Mouse (Mus musculus): ENCODE results near the gene Rln3. TPM values are rescaled to one million over a fixed set of nuclear protein-coding genes. Genes with fewer than 3 reads are reported as not detected.
A peak's percentile ranks its signal among the peaks of the same experiment; 100 is the strongest.

The Rln3 gene
- polyA plus RNA-seq, 1 experiment from 2014 or later: not detected

DNA sequence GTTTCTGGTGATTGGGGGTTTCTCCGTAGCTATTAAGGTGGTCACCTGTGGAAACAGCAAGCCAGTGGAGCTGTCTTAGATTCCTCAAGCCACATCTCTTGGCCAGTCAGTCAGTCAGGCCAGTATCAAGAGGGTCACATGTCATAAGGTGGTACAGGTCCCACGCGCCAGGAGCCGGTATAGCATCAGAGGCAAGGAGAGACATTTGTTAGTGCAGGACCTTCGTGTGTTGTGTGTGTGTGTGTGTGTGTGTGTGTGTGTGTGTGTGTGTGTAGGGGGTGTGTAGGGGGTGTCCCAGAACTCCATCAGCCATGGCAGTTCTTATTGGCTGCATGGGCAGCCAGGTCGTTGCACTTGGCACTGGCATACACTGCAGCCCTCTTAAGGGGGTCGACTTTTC, 23.1 kb upstream of the Rln3 start:
- peaks cover 38% of the 10 kb centered on the region for H3K4me1 ChIP-seq (replicated peaks; ENCODE audit: insufficient read depth, low read length)
- H3K27ac ChIP-seq: no peak overlapping the region; the same call in 1 of the 2 replicates
- H3K36me3 ChIP-seq (ENCODE audit: insufficient read depth, low read length): no peaks in the 10 kb centered on the region
- peak overlapping the region; percentile 56 for H3K4me2 ChIP-seq (ENCODE audit: low read length)
- H3K27me3 ChIP-seq (ENCODE audit: insufficient read depth, low read length): no peaks in the 10 kb centered on the region
- WGBS: 64% methylated on average over 7 of the region's 7 CpGs
- no peak for TF ChIP-seq CTCF (IDR thresholded peaks at IDR 0.05; ENCODE audit: low read depth)
- DNase-seq (ENCODE audit: low spot score) (no peak), ATAC-seq (replicated peaks; ENCODE audit: low FRiP score, low read depth) (no peak)
- no peaks in the 10 kb centered on the region for H3K9me3 ChIP-seq (replicated peaks; ENCODE audit: low read length)
- H3K4me3 ChIP-seq (replicated peaks; ENCODE audit: low read depth, low read length): no peak overlapping the region
- peak overlapping the region; percentile 92; the same call in 1 of the 2 replicates for H3K9ac ChIP-seq (ENCODE audit: low read depth, low read length)

- Histone ChIP-seq H3K4me3 (replicated peaks; ENCODE audit: low read depth, low read length) (peak overlapping the region; percentile 96), H3K4me2 (ENCODE audit: low read length) (peak overlapping the region; percentile 56), H3K27me3 (ENCODE audit: insufficient read depth, low read length) (no peaks in the 10 kb centered on the region), H3K9me3 (replicated peaks; ENCODE audit: low read length) (no peaks in the 10 kb centered on the region), H3K27ac (peak overlapping the region; percentile 94), H3K9ac (ENCODE audit: low read depth, low read length) (peak overlapping the region; percentile 92), H3K4me1 (replicated peaks; ENCODE audit: insufficient read depth, low read length) (peaks cover 32% of the 10 kb centered on the region), H3K36me3 (ENCODE audit: insufficient read depth, low read length) (no peaks in the 10 kb centered on the region)
- ATAC-seq (replicated peaks; ENCODE audit: low FRiP score, low read depth): peak; percentile 75
- no peak for TF ChIP-seq CTCF (IDR thresholded peaks at IDR 0.05; ENCODE audit: low read depth)
- under 1% methylated on average over 44 of the region's 58 CpGs for WGBS
- peak; percentile 94 for DNase-seq (ENCODE audit: low spot score)
Measured at GRCm38 (mm10) chr8:84067047-84067573, 22.3 kb upstream of the Rln3 start.

GRCm38 (mm10) chr8:84066291-84066930, 21.6 kb upstream of the Rln3 start, which contains the start of gene Rfx1:
TSS of gene Rfx1 (plus strand) at chr8:84066834.
- peak; percentile 100 for DNase-seq (ENCODE audit: low spot score)
- H3K4me1 ChIP-seq (replicated peaks; ENCODE audit: insufficient read depth, low read length): peaks cover 28% of the 10 kb centered on the region
- H3K27ac ChIP-seq: peak within 1 kb of the TSS; percentile 94
- H3K4me3 ChIP-seq (replicated peaks; ENCODE audit: low read depth, low read length): peak within 1 kb of the TSS; percentile 96
- H3K9me3 ChIP-seq (replicated peaks; ENCODE audit: low read length): no peaks in the 10 kb centered on the region
- H3K27me3 ChIP-seq (ENCODE audit: insufficient read depth, low read length): no peaks in the 10 kb centered on the region
- peak; percentile 98 for ATAC-seq (replicated peaks; ENCODE audit: low FRiP score, low read depth)
- peak within 1 kb of the TSS; percentile 71 for H3K4me2 ChIP-seq (ENCODE audit: low read length)
- H3K9ac ChIP-seq (ENCODE audit: low read depth, low read length): peak within 1 kb of the TSS; percentile 92
- WGBS: under 1% methylated on average over 51 of the region's 51 CpGs
- H3K36me3 ChIP-seq (ENCODE audit: insufficient read depth, low read length): no peaks in the 10 kb centered on the region
- TF ChIP-seq CTCF (IDR thresholded peaks at IDR 0.05; ENCODE audit: low read depth): 0 out of 2 replicates have a peak, but pooled peaks have one; percentile 23

GRCm38 (mm10) chr8:84065457-84066072, 20.8 kb upstream of the Rln3 start:
- peak overlapping the region; percentile 41 for H3K4me3 ChIP-seq (replicated peaks; ENCODE audit: low read depth, low read length)
- H3K27ac ChIP-seq: peak overlapping the region; percentile 70
- ATAC-seq (replicated peaks; ENCODE audit: low FRiP score, low read depth) (no peak), DNase-seq (ENCODE audit: low spot score) (peak; percentile 27)
- H3K4me1 ChIP-seq (replicated peaks; ENCODE audit: insufficient read depth, low read length): peaks cover 24% of the 10 kb centered on the region
- 24% methylated on average over 5 of the region's 5 CpGs for WGBS
- no peaks in the 10 kb centered on the region for H3K9me3 ChIP-seq (replicated peaks; ENCODE audit: low read length)
- peak overlapping the region; percentile 71 for H3K4me2 ChIP-seq (ENCODE audit: low read length)
- peak overlapping the region; percentile 49; the same call in 1 of the 2 replicates for H3K9ac ChIP-seq (ENCODE audit: low read depth, low read length)
- TF ChIP-seq CTCF (IDR thresholded peaks at IDR 0.05; ENCODE audit: low read depth): no peak
- H3K27me3 ChIP-seq (ENCODE audit: insufficient read depth, low read length): no peaks in the 10 kb centered on the region
- no peaks in the 10 kb centered on the region for H3K36me3 ChIP-seq (ENCODE audit: insufficient read depth, low read length)

- peaks cover 24% of the 10 kb centered on the region for H3K4me1 ChIP-seq (replicated peaks; ENCODE audit: insufficient read depth, low read length)
- peak within 1 kb of the TSS; percentile 71 for H3K4me2 ChIP-seq (ENCODE audit: low read length)
- no peak for TF ChIP-seq CTCF (IDR thresholded peaks at IDR 0.05; ENCODE audit: low read depth)
- no peaks in the 10 kb centered on the region for H3K36me3 ChIP-seq (ENCODE audit: insufficient read depth, low read length)
- ATAC-seq (replicated peaks; ENCODE audit: low FRiP score, low read depth) (no peak), DNase-seq (ENCODE audit: low spot score) (no peak)
- H3K9me3 ChIP-seq (replicated peaks; ENCODE audit: low read length): no peaks in the 10 kb centered on the region
- 100% methylated on average over 1 of the region's 1 CpGs for WGBS
- H3K9ac ChIP-seq (ENCODE audit: low read depth, low read length): peak within 1 kb of the TSS; percentile 49; the same call in 1 of the 2 replicates
- H3K4me3 ChIP-seq (replicated peaks; ENCODE audit: low read depth, low read length): peak within 1 kb of the TSS; percentile 41
- H3K27me3 ChIP-seq (ENCODE audit: insufficient read depth, low read length): no peaks in the 10 kb centered on the region
- peak within 1 kb of the TSS; percentile 70 for H3K27ac ChIP-seq
Measured at GRCm38 (mm10) chr8:84065037-84065436, 20.2 kb upstream of the Rln3 start, which contains the start of gene Gm10643. TSS of gene Gm10643 (minus strand) at chr8:84065137.

DNA sequence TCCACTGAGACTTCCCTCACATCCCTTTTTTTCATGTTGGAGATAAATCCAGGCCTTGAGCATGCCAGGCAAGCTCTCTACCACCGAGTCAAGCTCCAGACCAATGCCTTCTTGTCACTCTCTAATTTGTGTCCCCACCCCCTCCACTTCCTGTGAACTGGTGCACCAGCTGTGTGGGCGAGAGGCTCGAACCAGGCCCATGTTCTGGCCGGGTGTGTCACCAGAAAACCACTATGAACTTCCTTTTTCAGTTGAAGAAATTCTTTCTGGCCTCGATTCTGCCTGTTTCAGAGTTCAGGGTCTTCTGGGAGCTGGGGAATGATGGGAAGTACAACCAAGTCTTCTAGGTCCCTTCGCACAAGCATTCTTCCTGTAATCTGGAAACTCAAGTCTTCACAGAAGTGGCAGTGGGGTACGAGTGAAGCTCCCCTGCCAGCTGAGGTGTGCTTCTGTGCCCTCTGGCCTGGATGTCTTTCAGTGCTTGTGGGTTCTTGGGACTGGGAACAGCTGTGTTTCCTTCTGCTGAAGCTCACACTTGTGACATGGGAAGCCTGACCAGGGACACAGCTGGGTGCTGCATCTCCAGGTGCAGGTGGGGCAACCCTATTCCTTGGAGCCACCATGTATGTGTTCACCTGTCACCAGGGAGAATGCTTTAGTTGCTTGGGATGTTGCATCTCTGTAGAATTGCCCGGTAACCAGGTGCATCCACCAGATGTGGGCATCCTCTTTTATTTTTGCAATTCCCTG, 19.2 kb upstream of the Rln3 start:
- Histone ChIP-seq H3K9me3 (replicated peaks; ENCODE audit: low read length) (no peaks in the 10 kb centered on the region), H3K27ac (no peak overlapping the region), H3K9ac (ENCODE audit: low read depth, low read length) (no peak overlapping the region), H3K4me1 (replicated peaks; ENCODE audit: insufficient read depth, low read length) (peaks cover 15% of the 10 kb centered on the region), H3K36me3 (ENCODE audit: insufficient read depth, low read length) (no peaks in the 10 kb centered on the region), H3K4me2 (ENCODE audit: low read length) (no peak overlapping the region), H3K4me3 (replicated peaks; ENCODE audit: low read depth, low read length) (no peak overlapping the region), H3K27me3 (ENCODE audit: insufficient read depth, low read length) (no peaks in the 10 kb centered on the region)
- TF ChIP-seq CTCF (IDR thresholded peaks at IDR 0.05; ENCODE audit: low read depth): no peak
- DNase-seq (ENCODE audit: low spot score) (no peak), ATAC-seq (replicated peaks; ENCODE audit: low FRiP score, low read depth) (no peak)
- WGBS: 57% methylated on average over 8 of the region's 8 CpGs

All from kidney, postnatal 0 days (tissue).